25 mouse cellular contexts compared by ENCODE assay signal in the genomic region with DNA sequence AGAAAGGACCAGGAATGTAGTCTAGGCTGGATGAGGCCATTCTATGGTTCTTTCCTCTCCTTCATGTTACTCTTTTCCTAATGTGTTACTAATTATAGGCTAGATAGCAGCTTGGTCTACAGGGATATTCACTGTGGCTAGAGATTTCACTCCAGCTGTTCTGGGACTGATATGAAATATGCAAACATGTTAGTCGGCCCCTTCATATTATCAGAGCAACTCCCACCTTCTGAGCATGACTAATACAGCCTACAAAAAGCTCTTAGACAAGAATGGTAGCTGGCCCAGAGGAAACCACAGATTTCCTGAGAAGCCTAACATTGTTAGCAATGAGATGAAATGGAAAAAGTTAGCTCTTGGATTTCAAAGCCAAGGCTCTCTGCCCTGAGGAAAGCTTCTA.
DNase-seq lines count a peak whose midpoint lies in the region; ATAC-seq and TF ChIP-seq lines count a peak whose summit lies in the region.
"Had no signal": no experiment of that assay in that cellular context is flagged by ENCODE, and none has a peak within 500 bp of the region (broad histone marks: within the 10 kb centered on the region; RNA-seq: fewer than 3 reads in every experiment).

No protein-coding gene starts in this region.

- no peak for TF ChIP-seq EP300 in lung, postnatal 0 days (IDR thresholded peaks at IDR 0.05)

- H3K4me3 ChIP-seq in heart, embryonic 13.5 days, result no peak overlapping the region
- no peak overlapping the region for H3K4me3 ChIP-seq in heart, embryonic 14.5 days (ENCODE audit: control insufficient read depth in 1 of 2, insufficient read depth in 1 of 2, low read depth in 1 of 2, low read length in 2 of 2)
- no peak overlapping the region for H3K4me3 ChIP-seq in lung, postnatal 0 days (ENCODE audit: low read depth, low read length)
- H3K4me3 ChIP-seq: embryonic facial prominence, embryonic 12.5 days; hindbrain, embryonic 13.5 days; limb, embryonic 10.5 days; liver, embryonic 12.5 days; neural tube, embryonic 12.5 days had no signal

- no peaks in the 10 kb centered on the region for H3K27me3 ChIP-seq in heart, embryonic 13.5 days (replicated peaks)
- H3K27me3 ChIP-seq in heart, embryonic 14.5 days (ENCODE audit: control insufficient read depth, insufficient read depth, low read length), result no peaks in the 10 kb centered on the region
- H3K27me3 ChIP-seq in lung, postnatal 0 days (replicated peaks; ENCODE audit: insufficient read depth, low read length), result no peaks in the 10 kb centered on the region
- H3K27me3 ChIP-seq: embryonic facial prominence, embryonic 12.5 days; hindbrain, embryonic 13.5 days; liver, embryonic 12.5 days; neural tube, embryonic 12.5 days had no signal

- no peak for TF ChIP-seq CTCF in lung, postnatal 0 days (IDR thresholded peaks at IDR 0.05)

- DNase-seq in heart, adult 11 months, result no peak
- DNase-seq in MEL-GATA-1-ER (ENCODE audit: extremely low read depth, low read depth), result peak; percentile 22
- DNase-seq in left cerebral cortex, postnatal 4 days, result no peak
- DNase-seq in lung, postnatal 0 days (ENCODE audit: low spot score), result no peak
- no peak for DNase-seq in spleen, postnatal 14 days (ENCODE audit: low spot score in 2 of 2)
- DNase-seq: cerebellum, adult 8-10 months; forebrain, postnatal 0 days; kidney, adult 2 months; kidney, postnatal 25 days; lung, adult 2 months; lung, postnatal 36 days; right cerebral cortex, adult 18-20 months; thymus, adult 18-20 months had no signal

- no peak overlapping the region for H3K4me2 ChIP-seq in heart, embryonic 13.5 days
- no peak overlapping the region for H3K4me2 ChIP-seq in heart, embryonic 14.5 days (ENCODE audit: low read length)
- H3K4me2 ChIP-seq in lung, postnatal 0 days (replicated peaks; ENCODE audit: low read depth, low read length), result no peak overlapping the region
- H3K4me2 ChIP-seq: embryonic facial prominence, embryonic 12.5 days; hindbrain, embryonic 13.5 days; liver, embryonic 12.5 days; midbrain, embryonic 11.5 days; neural tube, embryonic 12.5 days had no signal

- peak overlapping the region; percentile 59 for H3K27ac ChIP-seq in heart, embryonic 13.5 days (replicated peaks)
- H3K27ac ChIP-seq in heart, embryonic 14.5 days (replicated peaks in 1 of 2; ENCODE audit: control insufficient read depth in 1 of 2, insufficient read depth in 1 of 2, low read depth in 2 of 2, low read length in 2 of 2), result peak overlapping the region; percentile 59 to 69
- H3K27ac ChIP-seq in lung, postnatal 0 days (ENCODE audit: low read length), result no peak overlapping the region
- H3K27ac ChIP-seq: embryonic facial prominence, embryonic 12.5 days; hindbrain, embryonic 13.5 days; limb, embryonic 10.5 days; liver, embryonic 12.5 days; neural tube, embryonic 12.5 days had no signal

- intact Hi-C loops in left cerebral cortex, postnatal 4 days (cut with DNase I), result no loop called here

- peaks cover 5% of the 10 kb centered on the region; the same call in 1 of the 2 replicates for H3K9me3 ChIP-seq in heart, embryonic 13.5 days
- no peaks in the 10 kb centered on the region for H3K9me3 ChIP-seq in heart, embryonic 14.5 days (ENCODE audit: control insufficient read depth, low read length)
- no peaks in the 10 kb centered on the region for H3K9me3 ChIP-seq in lung, postnatal 0 days (ENCODE audit: low read length)
- H3K9me3 ChIP-seq: embryonic facial prominence, embryonic 12.5 days; G1E; hindbrain, embryonic 13.5 days; limb, embryonic 10.5 days; liver, embryonic 12.5 days; neural tube, embryonic 12.5 days had no signal

- no peak for ATAC-seq in heart, embryonic 13.5 days (ENCODE audit: extremely low read depth, insufficient number of reproducible peaks, low FRiP score, low TSS enrichment)
- peak; percentile 54 for ATAC-seq in heart, embryonic 14.5 days (ENCODE audit: insufficient number of reproducible peaks, insufficient read depth, low FRiP score, low read depth)
- ATAC-seq in megakaryocyte progenitor cell, adult 5-6 weeks (replicated peaks; ENCODE audit: poor library complexity), result peak; percentile 69
- ATAC-seq in lung, postnatal 0 days, result no peak
- ATAC-seq: CD4-positive, CD25-positive, alpha-beta regulatory T cell, adult 4 months; forebrain, postnatal 0 days; inflammation-experienced regulatory T-cells, adult 6 months; liver, embryonic 12.5 days had no signal

- H3K4me1 ChIP-seq in heart, embryonic 13.5 days, result peaks cover 7% of the 10 kb centered on the region
- no peaks in the 10 kb centered on the region for H3K4me1 ChIP-seq in heart, embryonic 14.5 days (ENCODE audit: control insufficient read depth in 2 of 2, insufficient read depth in 2 of 2, low read length in 2 of 2)
- H3K4me1 ChIP-seq in lung, postnatal 0 days (ENCODE audit: insufficient read depth, low read depth, low read length), result no peaks in the 10 kb centered on the region
- H3K4me1 ChIP-seq: embryonic facial prominence, embryonic 12.5 days; hindbrain, embryonic 13.5 days; limb, embryonic 10.5 days; liver, embryonic 12.5 days; neural tube, embryonic 12.5 days had no signal

- H3K36me3 ChIP-seq in heart, embryonic 13.5 days, result no peaks in the 10 kb centered on the region
- H3K36me3 ChIP-seq in heart, embryonic 14.5 days (ENCODE audit: control insufficient read depth, insufficient read depth, low read length), result no peaks in the 10 kb centered on the region
- no peaks in the 10 kb centered on the region for H3K36me3 ChIP-seq in lung, postnatal 0 days (ENCODE audit: insufficient read depth, low read length)
- H3K36me3 ChIP-seq: embryonic facial prominence, embryonic 12.5 days; G1E; hindbrain, embryonic 13.5 days; limb, embryonic 10.5 days; liver, embryonic 12.5 days; neural tube, embryonic 12.5 days had no signal

- H3K9ac ChIP-seq in heart, embryonic 13.5 days, result no peak overlapping the region
- no peak overlapping the region for H3K9ac ChIP-seq in heart, embryonic 14.5 days (ENCODE audit: low read length)
- no peak overlapping the region for H3K9ac ChIP-seq in lung, postnatal 0 days (replicated peaks; ENCODE audit: low read depth)
- H3K9ac ChIP-seq: embryonic facial prominence, embryonic 12.5 days; forebrain, postnatal 0 days; hindbrain, embryonic 13.5 days; liver, embryonic 12.5 days; neural tube, embryonic 12.5 days had no signal

- 10% methylated on average over 1 of the region's 1 CpGs for WGBS in heart, embryonic 13.5 days
- WGBS in heart, embryonic 14.5 days, result 3% methylated on average over 1 of the region's 1 CpGs
- whole genome bisulfite sequencing in lung, postnatal 0 days, result 35% methylated on average over 1 of the region's 1 CpGs

Comparison
In these comparisons a context has a peak if more than half of its experiments do, and no peak if none do; other contexts are left out.
1. ATAC-seq: peak in heart, embryonic 14.5 days (single experiment) and megakaryocyte progenitor cell, adult 5-6 weeks (single experiment); none in heart, embryonic 13.5 days (single experiment) and lung, postnatal 0 days (single experiment).